Mouse (Mus musculus): ENCODE measurements around the gene Dnaaf2.
"Not testable (repeated sequence)": the region's sequence is repeated elsewhere in the genome, so short reads cannot be mapped to it uniquely, and the experiment has no call there.

The Dnaaf2 gene

GRCm38 (mm10) chr12:69164904-69165303, 33.3 kb downstream of the Dnaaf2 start:
- no peak for DNase-seq (ENCODE audit: low spot score in 2 of 2)

DNA sequence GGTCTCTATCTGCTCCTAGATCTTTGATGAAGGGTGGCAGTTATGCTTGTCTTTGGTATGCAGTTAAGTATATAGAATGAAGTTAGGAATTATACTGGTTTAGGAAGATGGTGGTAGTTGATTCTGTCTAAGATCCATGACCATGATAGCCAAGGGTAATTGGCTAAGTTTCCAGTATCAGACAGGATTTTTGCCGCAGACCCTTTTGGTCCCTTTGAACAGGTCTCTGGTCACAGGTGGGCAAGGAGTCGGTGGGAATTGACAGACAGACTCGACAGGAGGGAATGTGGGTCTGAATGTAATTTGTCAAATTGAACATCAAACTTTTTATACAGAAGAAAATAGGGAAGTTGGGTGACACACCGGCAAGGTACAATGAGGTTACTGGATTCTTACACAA, 34.6 kb downstream of the Dnaaf2 start:
- DNase-seq (ENCODE audit: low spot score in 2 of 2) = not testable (repeated sequence)

DNA sequence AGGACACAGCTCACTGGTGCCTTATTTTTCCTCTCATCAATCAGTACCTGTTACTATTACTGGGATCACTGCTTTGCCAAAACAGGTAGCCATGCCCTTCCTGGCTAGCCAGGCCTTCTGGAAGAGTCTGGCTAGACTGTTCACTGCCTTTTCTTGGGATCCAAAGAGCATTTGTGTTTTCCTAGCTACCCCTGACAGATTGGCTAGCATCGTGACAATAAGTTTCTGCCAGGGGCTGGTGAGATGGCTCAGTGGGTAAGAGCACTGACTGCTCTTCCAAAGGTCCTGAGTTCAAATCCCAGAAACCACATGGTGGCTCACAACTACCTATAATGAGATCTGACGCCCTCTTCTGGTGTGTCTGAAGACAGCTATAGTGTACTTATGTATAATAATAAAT, 37.6 kb downstream of the Dnaaf2 start:
- DNase-seq (ENCODE audit: low spot score in 2 of 2) = not testable (repeated sequence)

GRCm38 (mm10) chr12:69159578-69159940, 38.7 kb downstream of the Dnaaf2 start:
- no peak for DNase-seq (ENCODE audit: low spot score in 2 of 2)

GRCm38 (mm10) chr12:69158765-69159577, 39.3 kb downstream of the Dnaaf2 start, which contains the start of gene Rps29:
Gene Rps29, minus strand, starts transcription at chr12:69159186.
- DNase-seq (ENCODE audit: low spot score in 2 of 2) = peak; percentile 99

- DNase-seq (ENCODE audit: low spot score in 2 of 2) = no peak
Observed at GRCm38 (mm10) chr12:69158366-69158764, 39.9 kb downstream of the Dnaaf2 start.

DNA sequence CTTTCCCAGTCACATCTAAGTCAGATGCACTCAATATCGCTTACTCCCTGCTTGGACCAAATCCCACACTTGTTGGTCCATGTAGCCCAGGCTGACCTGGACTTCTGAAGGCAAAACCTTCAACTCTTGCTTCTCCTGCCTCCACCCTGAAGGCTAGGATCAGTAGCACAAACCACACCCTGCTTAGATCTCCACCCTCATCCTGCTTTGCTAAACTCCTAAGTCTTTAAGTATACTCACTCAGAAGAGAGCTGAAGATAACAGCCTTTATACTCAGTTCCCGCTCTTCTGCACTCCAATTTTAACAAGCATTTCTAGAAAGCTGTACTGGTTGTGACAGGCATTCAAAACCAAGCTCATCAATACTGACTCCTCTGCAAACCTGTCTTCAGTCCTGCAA, 41.1 kb downstream of the Dnaaf2 start:
- no peak for DNase-seq (ENCODE audit: low spot score in 2 of 2)

DNA sequence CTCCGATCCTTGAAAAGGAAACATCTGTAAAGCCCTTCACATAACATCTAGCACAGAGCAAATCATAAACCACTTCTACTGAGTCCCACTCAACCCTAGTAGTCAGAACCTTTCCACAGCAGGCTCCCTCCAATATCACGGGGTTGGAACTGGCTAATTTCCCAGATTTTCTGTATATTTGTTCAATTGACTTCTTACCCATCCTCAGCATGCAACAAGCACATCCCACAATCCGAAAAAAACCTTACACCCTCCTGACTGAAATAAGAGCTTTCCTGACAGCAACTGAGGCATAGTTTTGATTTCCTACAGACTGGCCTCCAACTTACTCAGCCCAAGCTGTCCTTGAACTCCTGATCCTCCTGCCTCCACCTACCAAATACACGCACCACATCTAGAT, 41.8 kb downstream of the Dnaaf2 start:
- no peak for DNase-seq (ENCODE audit: low spot score in 2 of 2)

DNA sequence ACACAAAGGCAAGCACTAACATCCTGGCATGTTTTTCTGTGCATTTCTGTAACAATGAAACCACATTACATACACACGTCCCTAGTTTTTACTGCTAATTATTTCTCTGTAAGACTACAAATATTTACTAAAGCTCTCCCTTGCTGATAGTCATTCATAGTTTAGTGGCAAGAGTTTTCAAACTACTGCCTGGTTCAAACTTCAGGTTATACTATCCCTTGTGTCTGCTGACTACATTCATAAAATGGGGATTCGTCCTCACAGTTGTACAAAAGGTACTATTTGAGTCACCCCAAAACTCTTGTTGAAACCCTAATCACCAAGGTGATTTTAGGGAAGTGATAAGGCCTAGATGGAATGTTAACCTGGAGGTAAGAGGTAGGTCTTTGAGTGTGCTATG, 42.3 kb downstream of the Dnaaf2 start:
- DNase-seq (ENCODE audit: low spot score in 2 of 2) = no peak

DNA sequence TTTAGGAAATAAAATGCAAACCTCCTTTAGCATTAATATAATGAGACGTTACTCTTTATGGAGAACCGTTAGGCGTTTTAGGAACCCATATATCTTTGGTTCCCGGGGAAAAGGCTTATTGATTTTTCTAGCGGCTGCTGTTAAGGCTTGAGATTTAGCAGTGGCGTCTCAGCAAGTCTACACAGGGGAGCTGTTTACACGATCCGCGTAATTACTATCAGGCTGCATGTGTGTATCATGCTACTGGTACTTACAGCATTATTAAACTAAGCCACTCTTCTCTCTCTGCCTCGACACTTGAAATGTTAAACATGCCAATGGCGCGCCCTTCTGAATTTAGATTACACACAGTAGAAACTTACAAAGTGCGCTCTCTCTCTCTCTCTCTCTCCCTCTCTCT, 48.2 kb downstream of the Dnaaf2 start:
- DNase-seq (ENCODE audit: low spot score in 2 of 2) = no peak

DNA sequence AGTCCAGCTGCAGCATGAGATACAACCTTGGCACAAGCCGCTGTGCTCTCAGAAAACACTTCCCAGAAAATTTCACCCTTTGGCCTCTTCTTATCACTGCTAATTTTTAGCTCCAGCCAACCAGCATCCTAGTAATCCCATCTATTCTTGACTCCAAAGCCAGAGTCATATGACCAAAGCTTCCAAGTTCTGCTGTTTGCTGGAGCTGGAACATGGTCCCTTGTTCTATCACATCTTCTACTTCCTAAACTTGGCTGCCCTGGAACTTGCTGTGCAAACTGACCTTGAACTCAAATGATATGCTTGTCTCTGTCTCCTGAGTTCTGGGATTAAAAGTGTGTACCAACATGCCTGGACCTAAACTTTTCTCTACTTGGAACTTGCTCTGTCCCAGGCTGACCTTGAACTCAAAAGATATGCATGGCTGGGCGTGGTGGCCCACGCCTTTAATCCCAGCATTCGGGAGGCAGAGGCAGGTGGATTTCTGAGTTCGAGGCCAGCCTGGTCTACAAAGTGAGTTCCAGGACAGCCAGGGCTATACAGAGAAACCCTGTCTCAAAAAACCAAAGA, 51.0 kb downstream of the Dnaaf2 start:
- no peak for DNase-seq (ENCODE audit: low spot score in 2 of 2)

- no peak for DNase-seq (ENCODE audit: low spot score in 2 of 2)
Observed at GRCm38 (mm10) chr12:69143460-69143859, 54.8 kb downstream of the Dnaaf2 start.

DNA sequence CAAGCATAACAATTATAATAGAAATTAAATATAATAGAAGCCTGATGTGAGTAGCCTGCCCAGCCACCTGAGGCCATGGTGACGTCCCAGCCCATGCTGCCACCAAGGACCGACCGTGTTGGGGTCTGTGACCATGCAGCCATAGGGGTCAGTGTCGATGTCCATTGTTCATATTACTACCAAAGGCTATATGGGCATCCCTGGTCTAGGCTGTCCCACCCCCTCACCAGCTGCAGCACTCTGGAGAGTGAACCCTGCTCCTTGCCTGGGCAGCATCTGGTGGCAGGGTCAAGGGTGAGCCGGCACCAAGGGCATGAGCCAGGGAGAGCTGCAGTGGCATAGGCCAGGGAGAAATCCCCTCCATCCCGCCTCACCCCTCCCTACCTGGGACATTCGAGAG, 58.4 kb downstream of the Dnaaf2 start:
- no peak for DNase-seq (ENCODE audit: low spot score in 2 of 2)

- DNase-seq (ENCODE audit: low spot score in 2 of 2) = no peak
Observed at GRCm38 (mm10) chr12:69139201-69139600, 59.0 kb downstream of the Dnaaf2 start.
